Mouse (Mus musculus) embryonic fibroblast, embryonic 13.5 days (primary cell): Measurements from ENCODE around the gene Itgav.

Experiments used
- CTCF ChIP-seq: IDR thresholded peaks from 2 replicates; pipeline ENCODE4 v1.5.1; 2011; ENCODE audit warnings: mild to moderate bottlenecking, control low read depth, low read length, moderate library complexity, borderline replicate concordance; ENCODE audit not compliant: insufficient read depth
- POLR2A ChIP-seq: IDR thresholded peaks from 2 replicates; pipeline ENCODE4 v1.6.1; 2011; ENCODE audit warnings: low read depth, mild to moderate bottlenecking, control low read depth, low read length, moderate library complexity

DNA sequence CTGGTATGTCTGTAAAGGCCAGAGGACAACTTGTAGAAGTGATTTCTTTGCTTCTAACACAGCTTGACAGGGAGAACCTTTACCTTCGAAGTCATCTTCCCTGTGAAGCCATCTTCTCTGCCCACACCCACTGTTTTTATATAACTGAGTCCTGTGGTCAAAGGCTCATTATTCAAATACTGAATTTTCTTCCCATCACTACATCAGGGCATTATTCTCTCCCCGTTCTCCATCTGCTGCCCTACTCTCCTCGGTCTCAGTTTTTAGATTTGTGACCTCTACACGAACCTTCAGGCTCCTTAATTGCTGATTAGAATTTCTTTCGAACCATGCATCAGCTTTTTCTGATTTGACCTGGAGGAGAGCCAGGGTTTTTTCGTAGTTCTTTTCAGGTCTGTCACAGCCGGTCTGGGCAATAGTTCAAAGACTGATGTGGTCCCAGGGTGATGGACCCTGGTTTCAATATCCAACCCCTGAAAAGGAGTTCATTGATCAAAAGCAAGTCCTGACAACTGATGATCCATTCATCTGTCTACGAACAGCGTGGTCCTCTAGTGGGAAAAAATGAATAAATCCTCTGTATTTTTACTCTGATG, 73.8 kb downstream of the Itgav start:
- TF ChIP-seq POLR2A (no peak), CTCF (no peak)
